Mouse (Mus musculus) liver, embryonic 13.5 days (tissue): Measurements from ENCODE around the gene Cntfr. TPM values are rescaled to one million over a fixed set of nuclear protein-coding genes. Genes with fewer than 3 reads are reported as not detected.

ENCODE experiments used
- ATAC-seq: fragments of 200-750 bp; cut with Nextera tagmentation; 2 replicates; pipeline ENCODE4 v1.8.0; 2017; ENCODE audit warnings: low read depth, mild to moderate bottlenecking, moderate number of reproducible peaks, moderate library complexity
- DNase-seq: peaks from one replicate; pipeline ENCODE4 v3.0.0; 2022
- H3K27ac ChIP-seq: fragments of 300-500 bp; sonication (generic); 2 replicates; pipeline ENCODE4 v1.5.1; 2015; ENCODE audit warnings: moderate library complexity, mild to moderate bottlenecking, inconsistent platforms
- H3K27me3 ChIP-seq: fragments of 300-500 bp; sonication (generic); 2 replicates; pipeline ENCODE4 v1.6.1; 2015; ENCODE audit warnings: mild to moderate bottlenecking, inconsistent platforms
- H3K36me3 ChIP-seq: fragments of 300-500 bp; sonication (generic); 2 replicates; pipeline ENCODE4 v1.6.1; 2015; ENCODE audit warnings: mild to moderate bottlenecking, inconsistent platforms
- H3K4me1 ChIP-seq: fragments of 300-500 bp; sonication (generic); replicated peaks from 2 replicates; pipeline ENCODE4 v1.6.1; 2015; ENCODE audit warnings: inconsistent platforms
- H3K4me2 ChIP-seq: fragments of 300-500 bp; sonication (generic); 2 replicates; pipeline ENCODE4 v1.6.1; 2015; ENCODE audit warnings: inconsistent platforms, mild to moderate bottlenecking, moderate library complexity
- H3K4me3 ChIP-seq: fragments of 300-500 bp; sonication (generic); replicated peaks from 2 replicates; pipeline ENCODE4 v1.5.1; 2015; ENCODE audit warnings: mild to moderate bottlenecking, inconsistent platforms
- H3K9ac ChIP-seq: fragments of 300-500 bp; sonication (generic); 2 replicates; pipeline ENCODE4 v1.6.1; 2015; ENCODE audit warnings: mild to moderate bottlenecking, inconsistent platforms
- H3K9me3 ChIP-seq: fragments of 300-500 bp; sonication (generic); replicated peaks from 2 replicates; pipeline ENCODE4 v1.6.1; 2016; ENCODE audit warnings: inconsistent platforms
- WGBS: fragments of 180-500 bp; shearing (Covaris S2); methylation state at CpG from one replicate; pipeline ENCODE4 v1.1.7; 2015; ENCODE audit not compliant: insufficient replicate concordance; 5-methylcytosine and 5-hydroxymethylcytosine counted together
- polyA plus RNA-seq: library from polyadenylated mRNA; unstranded; fragments of >200 nt; fragmentation: Nextera tagmentation; extraction: Ambion mirVana; gene quantifications from 2 replicates; pipeline ENCODE4 v1.2.1, GENCODE M21; 2015

Cntfr gene
- polyA plus RNA-seq, 1 experiment from 2014 or later = 0.62 TPM

- Histone ChIP-seq H3K4me1 (peaks cover 16% of the 10 kb centered on the region), H3K9ac (peak within 1 kb of the TSS; percentile 60), H3K4me3 (peak within 1 kb of the TSS; percentile 56), H3K4me2 (peak within 1 kb of the TSS; percentile 79), H3K9me3 (no peaks in the 10 kb centered on the region), H3K36me3 (no peaks in the 10 kb centered on the region), H3K27me3 (peaks cover 39% of the 10 kb centered on the region), H3K27ac (no peak within 1 kb of the TSS)
- WGBS = 1% methylated on average over 60 of the region's 74 CpGs
- ATAC-seq = peak; percentile 91
- DNase-seq = peak; percentile 86
Observed at GRCm38 (mm10) chr4:41639913-41640507, 56.9 kb downstream of the Cntfr start, which contains the start of gene Enho. Gene Enho, minus strand, starts transcription at chr4:41640324.

DNA sequence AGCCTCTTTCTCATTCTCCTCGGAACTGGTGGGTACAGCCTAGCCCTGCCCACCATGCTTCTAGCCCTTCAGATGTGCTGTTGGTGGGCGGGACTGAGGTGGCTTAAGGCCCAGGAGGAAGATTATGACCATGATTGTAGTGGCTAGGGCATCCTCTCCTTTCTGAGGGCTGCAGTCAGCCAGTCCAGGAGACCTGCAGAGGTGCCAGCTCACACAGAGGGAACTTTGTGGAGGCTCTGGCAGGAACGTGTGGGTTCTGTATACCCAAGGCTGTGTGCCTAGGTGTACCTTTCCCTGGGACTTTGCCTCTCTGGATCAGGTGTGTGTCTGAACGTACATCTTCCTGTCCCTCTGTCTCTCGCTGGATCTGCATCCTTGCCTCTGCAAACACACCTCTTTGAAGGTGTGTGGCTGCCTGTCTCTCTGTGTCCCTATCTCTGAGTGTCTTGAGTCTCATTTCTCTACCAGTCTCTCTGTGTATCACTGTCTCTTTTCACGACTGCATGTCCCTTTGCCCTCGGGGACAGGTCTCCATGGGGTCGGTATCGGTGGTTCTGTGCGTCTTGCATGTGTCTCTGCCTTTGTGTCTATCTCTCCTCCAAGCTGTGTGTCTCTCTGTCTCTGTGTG, 57.6 kb downstream of the Cntfr start:
- H3K4me1 ChIP-seq = peaks cover 16% of the 10 kb centered on the region
- DNase-seq (no peak), ATAC-seq (no peak; the same call in 1 of the 2 replicates)
- H3K4me2 ChIP-seq = peak overlapping the region; percentile 79
- no peaks in the 10 kb centered on the region for H3K9me3 ChIP-seq
- H3K36me3 ChIP-seq = no peaks in the 10 kb centered on the region
- no peak overlapping the region for H3K27ac ChIP-seq
- WGBS = 22% methylated on average over 10 of the region's 10 CpGs
- H3K9ac ChIP-seq = peak overlapping the region; percentile 60
- H3K4me3 ChIP-seq = peak overlapping the region; percentile 56
- H3K27me3 ChIP-seq = peaks cover 39% of the 10 kb centered on the region

DNA sequence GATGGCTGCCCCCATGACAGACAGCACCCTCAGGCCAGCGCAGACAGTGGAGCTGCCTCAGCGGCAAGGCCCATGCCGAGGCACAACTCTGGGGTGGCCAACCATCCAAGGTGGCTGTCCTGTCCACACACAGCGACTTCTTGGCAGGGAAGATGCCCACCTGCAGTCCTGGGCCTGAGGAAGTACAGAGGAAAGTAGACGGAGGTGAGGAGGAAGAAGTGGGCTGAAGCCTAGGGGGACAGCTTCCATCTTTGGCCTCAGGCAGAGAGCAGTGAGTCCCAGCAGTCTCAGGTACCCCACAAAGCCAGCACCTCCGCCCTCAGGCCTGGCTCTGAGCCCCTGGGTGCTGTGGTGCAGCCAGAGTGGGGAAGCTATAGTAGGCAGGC, 58.1 kb downstream of the Cntfr start:
- H3K4me3 ChIP-seq = no peak overlapping the region
- no peaks in the 10 kb centered on the region for H3K36me3 ChIP-seq
- DNase-seq = no peak
- peaks cover 39% of the 10 kb centered on the region for H3K27me3 ChIP-seq
- H3K9me3 ChIP-seq = no peaks in the 10 kb centered on the region
- no peak for ATAC-seq
- no peak overlapping the region for H3K4me2 ChIP-seq
- H3K4me1 ChIP-seq = peaks cover 16% of the 10 kb centered on the region
- 72% methylated on average over 6 of the region's 6 CpGs for WGBS
- no peak overlapping the region for H3K9ac ChIP-seq
- H3K27ac ChIP-seq = no peak overlapping the region

DNA sequence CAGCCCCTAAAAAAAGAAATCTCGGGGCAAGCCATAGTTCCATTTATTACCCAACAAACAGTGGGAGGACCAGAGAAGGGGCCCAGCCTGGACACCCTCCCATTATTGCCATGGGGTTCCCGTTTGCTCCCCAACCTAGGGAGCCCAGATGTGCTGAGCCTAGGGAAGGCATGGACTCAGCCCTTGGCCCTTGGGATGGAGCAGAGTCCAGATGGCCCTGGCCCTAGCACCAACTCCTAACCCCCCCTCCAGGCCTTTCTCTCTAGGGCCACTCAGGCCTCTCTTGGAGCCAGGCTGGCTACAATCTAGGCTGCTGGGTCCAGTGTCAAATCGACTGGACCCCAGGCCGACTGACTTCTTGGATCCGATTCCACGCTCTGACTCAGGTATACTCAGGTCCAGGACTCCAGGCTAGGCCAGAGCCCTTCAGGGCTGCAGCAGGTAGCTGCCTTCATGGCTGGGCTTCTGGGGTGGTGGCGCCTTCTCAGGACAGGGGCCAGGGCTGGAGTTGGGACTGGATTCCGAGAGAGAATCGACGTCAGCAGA, 58.6 kb downstream of the Cntfr start:
- H3K36me3 ChIP-seq = no peaks in the 10 kb centered on the region
- H3K9me3 ChIP-seq = no peaks in the 10 kb centered on the region
- ATAC-seq = no peak
- H3K9ac ChIP-seq = no peak overlapping the region
- H3K4me1 ChIP-seq = peaks cover 16% of the 10 kb centered on the region
- H3K27ac ChIP-seq = no peak overlapping the region
- H3K4me2 ChIP-seq = no peak overlapping the region
- no peak overlapping the region for H3K4me3 ChIP-seq
- WGBS = 75% methylated on average over 10 of the region's 10 CpGs
- no peak for DNase-seq
- H3K27me3 ChIP-seq = peaks cover 39% of the 10 kb centered on the region

DNA sequence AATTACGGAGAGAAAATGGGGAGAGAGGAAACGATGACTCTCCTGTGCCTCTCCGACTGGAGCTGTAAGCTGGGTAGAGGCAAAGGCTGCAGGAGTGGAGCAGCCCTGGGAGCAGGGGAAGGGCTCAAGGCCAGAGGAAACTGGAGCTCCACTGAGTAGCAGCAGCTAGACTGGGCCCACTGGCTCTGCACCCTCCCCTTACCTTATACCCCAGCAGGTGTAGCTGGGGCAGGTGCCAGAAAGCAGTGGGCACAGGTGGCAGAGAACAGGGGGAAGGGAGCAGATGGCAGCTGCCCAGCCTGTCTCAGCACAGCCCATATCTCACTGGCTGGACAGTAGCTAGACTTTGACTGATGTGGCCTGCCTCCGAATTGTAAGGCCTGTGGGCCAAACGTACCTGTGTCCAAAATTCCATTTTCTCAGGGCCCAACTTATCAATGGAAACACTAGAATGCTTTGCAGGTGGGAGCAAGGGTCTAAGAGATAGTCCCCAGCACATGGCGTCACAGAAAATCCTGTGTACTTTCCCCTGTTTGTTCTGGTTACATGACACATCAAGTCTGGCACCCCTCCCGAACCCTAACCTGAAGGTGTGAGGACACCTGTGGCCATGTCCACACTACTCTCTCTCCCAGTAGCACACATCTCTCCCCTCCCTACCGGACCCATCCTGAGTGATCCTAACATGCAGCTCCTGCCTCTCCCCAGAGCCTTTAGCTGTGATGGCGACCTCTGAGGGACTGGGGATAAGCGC, 59.8 kb downstream of the Cntfr start:
- no peak overlapping the region; the same call in 1 of the 2 replicates for H3K27ac ChIP-seq
- no peak overlapping the region for H3K4me2 ChIP-seq
- no peak overlapping the region for H3K4me3 ChIP-seq
- peaks cover 18% of the 10 kb centered on the region for H3K4me1 ChIP-seq
- DNase-seq = no peak
- no peaks in the 10 kb centered on the region for H3K9me3 ChIP-seq
- no peak overlapping the region for H3K9ac ChIP-seq
- no peaks in the 10 kb centered on the region for H3K36me3 ChIP-seq
- ATAC-seq = no peak
- H3K27me3 ChIP-seq = peaks cover 39% of the 10 kb centered on the region
- WGBS = 61% methylated on average over 10 of the region's 10 CpGs

- H3K4me3 ChIP-seq = no peak overlapping the region
- WGBS = 28% methylated on average over 7 of the region's 7 CpGs
- H3K36me3 ChIP-seq = no peaks in the 10 kb centered on the region
- H3K4me2 ChIP-seq = no peak overlapping the region
- no peak overlapping the region for H3K9ac ChIP-seq
- H3K27ac ChIP-seq = no peak overlapping the region
- ATAC-seq = no peak
- no peak for DNase-seq
- peaks cover 24% of the 10 kb centered on the region for H3K4me1 ChIP-seq
- H3K27me3 ChIP-seq = peaks cover 44% of the 10 kb centered on the region
- no peaks in the 10 kb centered on the region for H3K9me3 ChIP-seq
Observed at GRCm38 (mm10) chr4:41636366-41636765, 60.5 kb downstream of the Cntfr start.

DNA sequence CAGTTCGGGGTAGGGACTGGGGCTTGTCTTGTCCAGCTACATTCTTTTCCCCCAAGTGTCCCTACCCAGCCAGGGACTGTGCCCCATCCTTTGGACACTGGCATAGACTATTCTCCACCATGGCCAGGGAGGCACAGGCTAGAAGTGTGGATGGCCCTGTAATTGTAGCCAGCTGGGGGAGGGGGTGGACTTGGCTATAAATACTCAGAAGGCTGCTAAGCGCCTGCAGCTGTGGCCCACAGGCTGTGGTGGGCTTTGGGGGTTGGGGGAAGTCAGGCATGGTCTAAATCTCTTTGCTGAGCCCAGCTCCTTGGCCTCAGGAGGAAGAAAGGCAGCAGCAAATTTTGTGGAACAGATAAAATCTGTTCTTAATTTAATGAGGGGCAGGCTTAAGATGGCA, 61.0 kb downstream of the Cntfr start:
- Histone ChIP-seq H3K9ac (no peak overlapping the region), H3K27me3 (peaks cover 44% of the 10 kb centered on the region), H3K4me1 (peaks cover 29% of the 10 kb centered on the region), H3K4me3 (no peak overlapping the region), H3K9me3 (no peaks in the 10 kb centered on the region), H3K27ac (no peak overlapping the region), H3K4me2 (no peak overlapping the region), H3K36me3 (no peaks in the 10 kb centered on the region)
- 43% methylated on average over 2 of the region's 2 CpGs for WGBS
- ATAC-seq = no peak
- DNase-seq = no peak

- Histone ChIP-seq H3K9me3 (no peaks in the 10 kb centered on the region), H3K27ac (no peak overlapping the region), H3K4me3 (no peak overlapping the region), H3K4me1 (peaks cover 25% of the 10 kb centered on the region), H3K27me3 (peaks cover 44% of the 10 kb centered on the region), H3K9ac (no peak overlapping the region), H3K36me3 (no peaks in the 10 kb centered on the region), H3K4me2 (no peak overlapping the region)
- 48% methylated on average over 8 of the region's 8 CpGs for WGBS
- no peak for ATAC-seq
- DNase-seq = no peak
Observed at GRCm38 (mm10) chr4:41635224-41635623, 61.7 kb downstream of the Cntfr start.

- H3K9ac ChIP-seq = no peak overlapping the region
- DNase-seq = no peak
- no peak overlapping the region for H3K4me2 ChIP-seq
- H3K27me3 ChIP-seq = peaks cover 41% of the 10 kb centered on the region
- no peak overlapping the region for H3K4me3 ChIP-seq
- H3K9me3 ChIP-seq = no peaks in the 10 kb centered on the region
- no peak overlapping the region for H3K27ac ChIP-seq
- no peaks in the 10 kb centered on the region for H3K36me3 ChIP-seq
- peaks cover 26% of the 10 kb centered on the region for H3K4me1 ChIP-seq
- WGBS = 80% methylated on average over 8 of the region's 8 CpGs
- ATAC-seq = no peak
Observed at GRCm38 (mm10) chr4:41634631-41635030, 62.3 kb downstream of the Cntfr start.

DNA sequence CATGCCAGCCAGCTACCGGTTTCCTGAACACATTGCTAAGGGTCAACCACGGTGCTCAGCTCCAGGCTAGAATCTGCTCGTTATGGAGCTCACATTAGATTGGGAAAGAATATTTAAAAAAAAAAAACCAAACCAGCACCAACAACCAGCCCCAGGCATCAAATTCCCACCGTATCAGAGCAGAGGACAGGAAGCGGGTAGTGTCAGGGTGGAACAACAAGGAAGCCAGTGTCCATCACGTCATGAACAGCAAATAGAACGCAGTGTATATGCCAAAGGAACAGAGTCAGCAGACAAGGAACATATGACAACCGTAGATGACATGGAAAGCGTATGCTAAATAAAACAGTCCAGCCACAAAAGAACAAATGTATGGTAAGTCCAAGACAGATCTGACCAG, 63.9 kb downstream of the Cntfr start:
- ATAC-seq (no peak), DNase-seq (no peak)
- H3K9ac ChIP-seq = no peak overlapping the region
- peaks cover 34% of the 10 kb centered on the region for H3K4me1 ChIP-seq
- H3K4me3 ChIP-seq = no peak overlapping the region
- H3K4me2 ChIP-seq = no peak overlapping the region
- no peaks in the 10 kb centered on the region for H3K9me3 ChIP-seq
- no peak overlapping the region for H3K27ac ChIP-seq
- no peaks in the 10 kb centered on the region for H3K36me3 ChIP-seq
- H3K27me3 ChIP-seq = peaks cover 24% of the 10 kb centered on the region
- 44% methylated on average over 9 of the region's 9 CpGs for WGBS

GRCm38 (mm10) chr4:41631390-41631789, 65.5 kb downstream of the Cntfr start:
- Histone ChIP-seq H3K36me3 (no peaks in the 10 kb centered on the region), H3K9ac (no peak overlapping the region), H3K4me3 (no peak overlapping the region), H3K27me3 (peaks cover 16% of the 10 kb centered on the region), H3K27ac (no peak overlapping the region), H3K9me3 (no peaks in the 10 kb centered on the region), H3K4me2 (peak overlapping the region; percentile 26; the same call in 1 of the 2 replicates), H3K4me1 (peaks cover 34% of the 10 kb centered on the region)
- ATAC-seq = no peak
- 6% methylated on average over 11 of the region's 11 CpGs for WGBS
- DNase-seq = no peak
